Mouse (Mus musculus): ENCODE measurements around the gene Paqr7.

DNA sequence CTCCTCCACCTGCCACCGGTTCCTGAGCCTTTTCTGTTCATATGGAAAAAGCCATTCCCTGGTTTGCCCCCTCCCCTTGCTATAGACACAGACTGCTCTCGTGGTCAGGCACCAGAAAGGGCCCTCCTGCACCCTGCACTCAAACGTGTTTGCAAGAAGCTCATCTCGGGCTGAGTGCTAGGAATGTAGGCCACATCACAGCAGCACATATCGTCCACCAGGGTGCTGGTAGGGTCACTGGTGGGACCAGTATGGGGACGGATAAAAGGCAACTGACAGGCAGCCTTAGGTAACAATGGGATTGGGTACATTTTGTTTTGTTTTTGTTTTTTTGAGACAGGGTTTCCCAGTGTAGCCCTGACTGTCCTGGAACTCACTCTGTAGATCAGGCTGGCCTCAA lies 15.2 kb upstream of the Paqr7 start:
- TF ChIP-seq TAL1 (IDR thresholded peaks at IDR 0.05; ENCODE audit: low read length) (no peak), GATA1 (IDR thresholded peaks at IDR 0.05; ENCODE audit: low read length) (no peak)

Measured in erythroblast, embryonic 14.5 days (primary cell).